Mouse (Mus musculus) stomach, postnatal 0 days (tissue): ENCODE measurements around the gene Gnb1l. TPM values are rescaled to one million over a fixed set of nuclear protein-coding genes. Genes with fewer than 3 reads are reported as not detected.
A peak's percentile ranks its signal among the peaks of the same experiment; 100 is the strongest.
"Not testable (repeated sequence)": the region's sequence is repeated elsewhere in the genome, so short reads cannot be mapped to it uniquely, and the experiment has no call there.

Experiments used
- ATAC-seq: fragments of 200-750 bp; cut with Nextera tagmentation; 2 replicates; pipeline ENCODE4 v1.8.0; 2017; ENCODE audit not compliant: low FRiP score, low TSS enrichment
- DNase-seq: peaks from one replicate; pipeline ENCODE4 v3.0.0-alpha.2; 2016; ENCODE audit warnings: low spot score
- H3K27ac ChIP-seq: fragments of 300-500 bp; sonication (generic); replicated peaks from 2 replicates; pipeline ENCODE4 v1.5.1; 2014; ENCODE audit warnings: mild to moderate bottlenecking, control low read depth
- H3K27me3 ChIP-seq: fragments of 300-500 bp; sonication (generic); 2 replicates; pipeline ENCODE4 v1.6.1; 2014; ENCODE audit warnings: low read length; ENCODE audit not compliant: control insufficient read depth, insufficient read depth
- H3K36me3 ChIP-seq: fragments of 300-500 bp; sonication (generic); 2 replicates; pipeline ENCODE4 v1.6.1; 2014; ENCODE audit warnings: low read length, mixed read lengths; ENCODE audit not compliant: control insufficient read depth, insufficient read depth
- H3K4me1 ChIP-seq: fragments of 300-500 bp; sonication (generic); replicated peaks from 2 replicates; pipeline ENCODE4 v1.6.1; 2014; ENCODE audit warnings: antibody characterized with exemption; ENCODE audit not compliant: control insufficient read depth, insufficient read depth
- H3K4me2 ChIP-seq: fragments of 300-500 bp; sonication (generic); replicated peaks from 2 replicates; pipeline ENCODE4 v1.6.1; 2014; ENCODE audit warnings: low read depth, mild to moderate bottlenecking, control low read depth, moderate library complexity
- H3K4me3 ChIP-seq: fragments of 300-500 bp; sonication (generic); 2 replicates; pipeline ENCODE4 v1.5.1; 2014; ENCODE audit warnings: low read depth, low read length, control low read depth
- H3K9ac ChIP-seq: fragments of 300-500 bp; sonication (generic); 2 replicates; pipeline ENCODE4 v1.6.1; 2014; ENCODE audit warnings: mild to moderate bottlenecking, low read length, control low read depth, mixed read lengths
- H3K9me3 ChIP-seq: fragments of 300-500 bp; sonication (generic); 2 replicates; pipeline ENCODE4 v1.6.1; 2016; ENCODE audit warnings: low read length; ENCODE audit not compliant: control insufficient read depth
- CTCF ChIP-seq: IDR thresholded peaks from 2 replicates; pipeline ENCODE4 v1.5.1; 2016; ENCODE audit warnings: antibody characterized with exemption, low read depth, mild to moderate bottlenecking, moderate library complexity
- EP300 ChIP-seq: optimal IDR thresholded peaks from 2 replicates; pipeline ENCODE3; 2016; ENCODE audit warnings: antibody characterized with exemption
- WGBS: fragments of 180-500 bp; shearing (Covaris S2); extraction: QIAGEN DNeasy Blood & Tissue Kit; methylation state at CpG from one replicate; pipeline ENCODE4 v1.1.7; 2014; 5-methylcytosine and 5-hydroxymethylcytosine counted together
- polyA plus RNA-seq: library from polyadenylated mRNA; unstranded; fragments of >200 nt; fragmentation: Nextera tagmentation; extraction: Ambion mirVana; gene quantifications from 2 replicates; pipeline ENCODE4 v1.2.1, GENCODE M21; 2015

The Gnb1l gene
- polyA plus RNA-seq, 1 experiment from 2014 or later = 9.0 TPM

DNA sequence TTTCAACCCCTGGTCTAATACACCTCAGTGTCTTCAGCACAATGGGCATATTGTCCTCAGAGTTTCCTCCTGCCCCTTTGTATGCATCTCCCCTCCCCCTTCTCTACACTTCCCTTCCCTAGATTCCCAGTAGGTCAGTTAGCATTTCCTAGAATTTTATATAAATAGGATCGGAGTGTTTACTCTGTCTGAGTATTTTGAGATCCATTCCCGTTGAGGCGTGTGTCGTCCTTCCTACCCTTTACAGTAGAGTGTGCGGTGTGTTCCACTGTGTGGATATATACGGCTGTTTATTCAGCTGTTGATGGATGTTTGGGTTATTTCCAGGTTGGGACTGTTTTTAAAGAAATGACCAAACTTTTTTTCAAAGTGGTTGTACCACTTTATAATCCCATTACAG is 15.0 kb downstream of the Gnb1l start:
- Histone ChIP-seq H3K9ac (no peak overlapping the region), H3K4me1 (no peaks in the 10 kb centered on the region), H3K27ac (no peak overlapping the region), H3K27me3 (no peaks in the 10 kb centered on the region), H3K9me3 (no peaks in the 10 kb centered on the region), H3K4me2 (no peak overlapping the region), H3K4me3 (no peak overlapping the region), H3K36me3 (no peaks in the 10 kb centered on the region)
- DNase-seq (no peak), ATAC-seq (peak; percentile 29; the same call in 1 of the 2 replicates)
- TF ChIP-seq EP300 = peak; percentile 75
- no peak for TF ChIP-seq CTCF
- WGBS = 14% methylated on average over 6 of the region's 6 CpGs

DNA sequence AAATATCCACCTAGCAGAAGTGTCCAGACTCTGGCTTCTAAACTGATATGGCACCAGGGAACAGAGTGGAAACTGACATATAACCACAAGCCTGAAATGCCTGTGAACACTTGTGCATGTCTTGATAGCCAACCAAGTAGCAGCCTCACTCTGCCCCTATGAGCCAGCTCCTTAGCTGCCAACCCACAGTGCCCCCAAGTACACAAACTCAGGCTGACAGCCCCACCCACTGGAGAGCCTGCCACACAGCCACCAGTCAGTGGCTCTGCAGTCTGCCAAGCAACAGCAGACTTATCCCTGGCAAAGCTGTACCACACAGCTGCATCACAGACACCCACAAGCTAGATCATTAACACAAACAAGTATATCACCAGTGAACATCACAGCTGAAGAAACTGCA is 19.6 kb downstream of the Gnb1l start:
- Histone ChIP-seq H3K27ac (no peak overlapping the region), H3K9ac (no peak overlapping the region), H3K4me2 (no peak overlapping the region), H3K9me3 (no peaks in the 10 kb centered on the region), H3K36me3 (no peaks in the 10 kb centered on the region), H3K27me3 (no peaks in the 10 kb centered on the region), H3K4me3 (no peak overlapping the region), H3K4me1 (no peaks in the 10 kb centered on the region)
- ATAC-seq (no peak), DNase-seq (peak; percentile 36)
- TF ChIP-seq CTCF (peak; percentile 58), EP300 (no peak)

DNA sequence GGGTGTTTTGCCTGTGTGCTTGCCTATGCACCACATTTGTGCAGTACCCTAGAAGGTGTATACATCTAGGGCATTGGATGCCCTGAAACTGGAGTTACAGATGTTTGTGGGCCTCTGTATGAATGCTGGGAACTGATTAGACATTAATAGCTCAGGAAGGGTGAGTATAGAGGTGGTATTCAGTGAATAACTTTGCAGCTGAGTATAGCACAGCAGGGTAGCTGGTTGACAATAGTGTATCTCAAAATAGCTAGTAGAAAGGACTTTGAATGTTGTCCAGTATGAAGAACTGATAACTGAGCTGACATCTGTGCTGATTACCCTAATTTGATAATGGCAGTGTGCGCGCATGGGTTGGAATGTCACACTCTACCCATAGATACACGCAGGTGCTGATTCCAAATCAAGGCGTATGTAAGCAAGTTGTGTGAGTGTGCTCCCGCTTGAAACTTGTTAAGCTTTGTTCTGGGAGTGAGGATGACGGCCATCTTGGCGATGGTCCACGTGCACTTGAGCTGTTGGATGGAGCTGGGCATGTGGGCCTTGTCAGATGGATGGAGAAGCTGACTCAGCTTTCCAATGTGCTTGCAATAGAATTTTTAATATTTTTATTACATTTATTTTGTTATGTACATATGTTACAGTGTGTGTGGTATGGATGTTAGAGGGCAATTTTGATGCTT is 25.2 kb downstream of the Gnb1l start:
- Histone ChIP-seq H3K4me2 (no peak overlapping the region), H3K9me3 (no peaks in the 10 kb centered on the region), H3K27ac (no peak overlapping the region), H3K9ac (no peak overlapping the region), H3K4me1 (no peaks in the 10 kb centered on the region), H3K36me3 (no peaks in the 10 kb centered on the region), H3K27me3 (no peaks in the 10 kb centered on the region), H3K4me3 (no peak overlapping the region)
- no peak for ATAC-seq
- WGBS = 91% methylated on average over 8 of the region's 8 CpGs
- DNase-seq = no peak
- TF ChIP-seq CTCF (no peak), EP300 (no peak)

DNA sequence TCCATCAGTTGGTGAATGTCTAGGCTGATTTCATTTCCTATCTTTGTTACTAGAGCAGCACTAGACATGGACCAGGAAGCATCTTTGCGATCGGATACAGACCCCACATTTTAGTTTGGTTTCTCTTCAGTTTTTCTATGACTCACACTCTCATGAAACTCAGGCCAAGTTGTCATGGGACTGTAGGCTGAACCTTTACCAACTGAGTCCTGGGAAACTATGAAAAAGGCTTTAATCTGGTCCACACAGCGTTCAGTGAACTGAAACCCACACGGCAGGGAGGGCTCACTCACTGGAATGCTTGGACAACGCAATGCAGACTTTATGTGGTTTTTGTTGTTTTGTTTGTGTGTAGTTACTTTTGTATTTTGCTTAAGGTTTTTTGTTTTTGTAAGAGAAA is 30.1 kb downstream of the Gnb1l start:
- no peak overlapping the region for H3K27ac ChIP-seq
- ATAC-seq (no peak), DNase-seq (no peak)
- H3K4me2 ChIP-seq = no peak overlapping the region
- 86% methylated on average over 5 of the region's 5 CpGs for WGBS
- H3K4me1 ChIP-seq = no peaks in the 10 kb centered on the region
- H3K4me3 ChIP-seq = no peak overlapping the region
- no peak overlapping the region for H3K9ac ChIP-seq
- no peaks in the 10 kb centered on the region for H3K27me3 ChIP-seq
- H3K9me3 ChIP-seq = no peaks in the 10 kb centered on the region
- no peaks in the 10 kb centered on the region for H3K36me3 ChIP-seq
- TF ChIP-seq CTCF (no peak), EP300 (no peak)

DNA sequence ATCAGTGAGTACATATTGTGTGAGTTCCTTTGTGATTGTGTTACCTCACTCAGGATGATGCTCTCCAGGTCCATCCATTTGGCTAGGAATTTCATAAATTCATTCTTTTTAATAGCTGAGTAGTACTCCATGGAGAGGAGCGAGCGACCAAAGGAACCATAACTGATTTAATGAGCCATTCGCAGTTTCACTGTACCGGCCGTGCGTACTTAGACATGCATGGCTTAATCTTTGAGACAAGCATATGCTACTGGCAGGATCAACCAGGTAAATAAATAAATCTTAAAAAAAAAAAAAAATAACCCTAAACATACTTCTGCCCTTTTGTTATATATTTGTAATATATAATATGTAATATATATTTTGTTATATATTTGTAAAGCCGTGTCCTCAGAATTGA is 34.5 kb downstream of the Gnb1l start:
- not testable (repeated sequence) for H3K36me3 ChIP-seq, DNase-seq, H3K9ac ChIP-seq, H3K9me3 ChIP-seq, H3K4me2 ChIP-seq, H3K27me3 ChIP-seq, H3K27ac ChIP-seq, H3K4me3 ChIP-seq, H3K4me1 ChIP-seq
- WGBS = 98% methylated on average over 7 of the region's 7 CpGs
- peak; percentile 100 for ATAC-seq

DNA sequence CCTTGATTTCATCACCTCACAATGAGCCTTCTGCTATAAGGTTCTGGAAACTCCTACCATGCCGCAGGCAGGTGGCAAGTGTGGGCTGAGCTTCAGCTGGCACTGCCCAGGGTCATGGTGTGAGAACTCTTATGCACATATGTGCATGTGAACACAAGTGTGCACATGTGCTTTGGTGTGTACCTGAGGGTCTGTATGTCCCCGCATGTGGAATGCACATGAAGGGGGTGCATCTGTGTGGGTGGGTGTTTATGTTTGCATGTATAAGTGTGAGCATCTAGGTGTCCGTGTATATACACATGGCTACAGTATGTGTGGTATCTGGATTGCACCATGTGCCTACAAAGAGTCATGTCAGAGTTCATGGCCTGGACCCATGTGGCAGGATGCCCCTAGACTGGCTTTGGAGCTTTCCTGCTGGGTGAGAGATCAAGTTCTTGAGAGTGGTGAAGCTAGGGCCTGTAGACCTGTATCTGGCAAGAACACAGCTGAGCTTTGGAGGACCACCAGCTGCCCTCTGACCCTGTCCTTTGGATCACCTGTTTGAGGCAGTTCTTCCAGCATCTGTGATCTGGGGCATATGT is 39.0 kb downstream of the Gnb1l start:
- H3K4me1 ChIP-seq = no peaks in the 10 kb centered on the region
- TF ChIP-seq CTCF = no peak
- no peak overlapping the region for H3K4me2 ChIP-seq
- DNase-seq = no peak
- H3K27me3 ChIP-seq = no peaks in the 10 kb centered on the region
- ATAC-seq = no peak
- H3K4me3 ChIP-seq = no peak overlapping the region
- H3K27ac ChIP-seq = no peak overlapping the region
- H3K36me3 ChIP-seq = no peaks in the 10 kb centered on the region
- no peaks in the 10 kb centered on the region for H3K9me3 ChIP-seq
- 90% methylated on average over 3 of the region's 3 CpGs for WGBS
- H3K9ac ChIP-seq = no peak overlapping the region
